Mouse (Mus musculus) lung, embryonic 14.5 days (tissue): ENCODE measurements around the gene Ghrhr. TPM values are rescaled to one million over a fixed set of nuclear protein-coding genes. Genes with fewer than 3 reads are reported as not detected.

Experiments used
- ATAC-seq: fragments of 200-750 bp; cut with Nextera tagmentation; 2 replicates; pipeline ENCODE4 v1.8.0; 2017; ENCODE audit warnings: mild to moderate bottlenecking, moderate TSS enrichment, moderate library complexity; ENCODE audit not compliant: insufficient read depth
- DNase-seq: peaks from one replicate; pipeline ENCODE4 v3.0.0-alpha.2; 2015
- H3K27ac ChIP-seq: fragments of 300-500 bp; sonication (generic); 2 replicates; pipeline ENCODE4 v1.5.1; 2014; ENCODE audit warnings: low read depth, mild to moderate bottlenecking, moderate library complexity
- H3K27me3 ChIP-seq: fragments of 300-500 bp; sonication (generic); 2 replicates; pipeline ENCODE4 v1.6.1; 2014; ENCODE audit warnings: low read length, control low read depth; ENCODE audit not compliant: insufficient read depth
- H3K36me3 ChIP-seq: fragments of 300-500 bp; sonication (generic); 2 replicates; pipeline ENCODE4 v1.6.1; 2014; ENCODE audit warnings: control low read depth; ENCODE audit not compliant: insufficient read depth
- H3K4me1 ChIP-seq: fragments of 300-500 bp; sonication (generic); 2 replicates; pipeline ENCODE4 v1.6.1; 2014; ENCODE audit warnings: antibody characterized with exemption, control low read depth; ENCODE audit not compliant: insufficient read depth
- H3K4me2 ChIP-seq: fragments of 300-500 bp; sonication (generic); 2 replicates; pipeline ENCODE4 v1.6.1; 2014; ENCODE audit warnings: mild to moderate bottlenecking
- H3K4me3 ChIP-seq: fragments of 300-500 bp; sonication (generic); 2 replicates; pipeline ENCODE4 v1.5.1; 2014; ENCODE audit warnings: low read depth, low read length
- H3K9ac ChIP-seq: fragments of 300-500 bp; sonication (generic); 2 replicates; pipeline ENCODE4 v1.6.1; 2014
- H3K9me3 ChIP-seq: fragments of 300-500 bp; sonication (generic); 2 replicates; pipeline ENCODE4 v1.6.1; 2016; ENCODE audit warnings: low read depth, low read length, control low read depth
- CTCF ChIP-seq: IDR thresholded peaks from 2 replicates; pipeline ENCODE4 v1.5.1; 2016; ENCODE audit warnings: antibody characterized with exemption, low read depth
- WGBS: fragments of 180-500 bp; shearing (Covaris S2); extraction: QIAGEN DNeasy Blood & Tissue Kit; methylation state at CpG from one replicate; pipeline ENCODE4 v1.1.7; 2014; 5-methylcytosine and 5-hydroxymethylcytosine counted together
- polyA plus RNA-seq: library from polyadenylated mRNA; unstranded; fragments of >200 nt; fragmentation: Nextera tagmentation; extraction: Ambion mirVana; gene quantifications from 2 replicates; pipeline ENCODE4 v1.2.1, GENCODE M21; 2014

Ghrhr gene
- polyA plus RNA-seq, 1 experiment from 2014 or later: not detected

- no peak for ATAC-seq
- no peak for TF ChIP-seq CTCF
- no peak for DNase-seq
These were observed 5.9 kb downstream of the Ghrhr start for GRCm38 (mm10) chr6:55381966-55382365.

DNA sequence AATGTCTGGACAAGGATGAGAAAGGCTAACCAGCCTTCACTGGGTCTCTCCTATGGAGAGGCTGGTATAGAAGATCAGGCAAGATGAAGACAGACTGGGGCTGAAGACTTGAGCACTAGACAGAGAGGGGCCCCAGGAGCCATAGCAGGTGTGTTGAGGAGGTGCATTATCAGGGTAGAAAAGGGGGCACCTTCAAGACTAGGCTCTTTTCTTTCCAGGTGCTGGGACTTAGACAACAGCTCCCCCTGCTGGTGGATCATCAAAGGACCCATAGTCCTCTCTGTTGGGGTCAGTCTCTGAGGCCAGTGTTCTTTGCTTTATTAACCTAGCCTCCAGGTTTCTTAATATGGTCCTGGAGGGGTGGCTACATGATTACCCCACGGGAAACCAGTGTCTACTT is 7.8 kb downstream of the Ghrhr start:
- 9% methylated on average over 1 of the region's 1 CpGs for WGBS
- peak; percentile 64; the same call in 1 of the 2 replicates for ATAC-seq
- H3K27me3 ChIP-seq: no peaks in the 10 kb centered on the region

More at GRCm38 (mm10) chr6:55381966-55382365, 5.9 kb downstream of the Ghrhr start:
- Histone ChIP-seq H3K9ac (no peak overlapping the region), H3K27ac (no peak overlapping the region), H3K4me1 (no peaks in the 10 kb centered on the region), H3K27me3 (no peaks in the 10 kb centered on the region), H3K9me3 (no peaks in the 10 kb centered on the region), H3K36me3 (no peaks in the 10 kb centered on the region), H3K4me2 (no peak overlapping the region), H3K4me3 (no peak overlapping the region)
- 80% methylated on average over 4 of the region's 4 CpGs for WGBS

DNA sequence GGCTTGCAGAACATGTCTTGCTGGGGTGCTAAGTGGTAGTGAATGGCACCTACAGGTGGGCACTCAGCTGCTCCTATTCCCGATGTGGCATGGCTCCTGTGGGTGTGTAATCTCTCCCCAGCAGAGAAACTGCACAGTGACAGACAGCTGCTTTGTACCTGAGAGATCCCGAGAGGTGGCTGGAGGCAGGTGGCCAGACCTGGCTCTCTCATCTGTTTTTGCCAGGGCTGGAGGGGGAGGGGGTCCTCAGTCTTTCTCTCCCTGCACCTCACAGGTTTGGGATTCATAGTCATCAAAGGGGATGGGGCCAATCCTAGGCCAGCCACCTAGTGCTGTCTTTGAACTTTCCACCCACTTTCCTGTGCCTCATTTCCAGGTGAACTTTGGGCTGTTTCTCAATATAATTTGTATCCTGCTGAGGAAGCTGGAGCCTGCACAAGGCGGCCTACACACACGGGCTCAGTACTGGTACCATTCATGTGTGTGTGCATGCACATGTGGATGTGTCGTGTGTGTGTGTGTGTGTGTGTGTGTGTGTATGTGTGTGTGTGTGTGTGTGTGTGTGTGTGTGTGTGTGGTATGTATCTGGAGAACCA is 8.4 kb downstream of the Ghrhr start:
- ATAC-seq: no peak
- no peak overlapping the region for H3K27ac ChIP-seq
- WGBS: 60% methylated on average over 5 of the region's 5 CpGs
- H3K4me3 ChIP-seq: no peak overlapping the region
- H3K4me1 ChIP-seq: no peaks in the 10 kb centered on the region
- no peaks in the 10 kb centered on the region for H3K27me3 ChIP-seq
- no peak for DNase-seq
- H3K9ac ChIP-seq: no peak overlapping the region
- H3K9me3 ChIP-seq: no peaks in the 10 kb centered on the region
- H3K36me3 ChIP-seq: no peaks in the 10 kb centered on the region
- H3K4me2 ChIP-seq: no peak overlapping the region
- no peak for TF ChIP-seq CTCF

More for the DNA sequence above, 7.8 kb downstream of the Ghrhr start:
- no peak overlapping the region for H3K9ac ChIP-seq
- no peak overlapping the region for H3K27ac ChIP-seq
- peak; percentile 80 for DNase-seq
- H3K4me1 ChIP-seq: no peaks in the 10 kb centered on the region
- H3K4me2 ChIP-seq: no peak overlapping the region
- peak; percentile 87 for TF ChIP-seq CTCF
- no peak overlapping the region for H3K4me3 ChIP-seq
- no peaks in the 10 kb centered on the region for H3K9me3 ChIP-seq
- no peaks in the 10 kb centered on the region for H3K36me3 ChIP-seq

DNA sequence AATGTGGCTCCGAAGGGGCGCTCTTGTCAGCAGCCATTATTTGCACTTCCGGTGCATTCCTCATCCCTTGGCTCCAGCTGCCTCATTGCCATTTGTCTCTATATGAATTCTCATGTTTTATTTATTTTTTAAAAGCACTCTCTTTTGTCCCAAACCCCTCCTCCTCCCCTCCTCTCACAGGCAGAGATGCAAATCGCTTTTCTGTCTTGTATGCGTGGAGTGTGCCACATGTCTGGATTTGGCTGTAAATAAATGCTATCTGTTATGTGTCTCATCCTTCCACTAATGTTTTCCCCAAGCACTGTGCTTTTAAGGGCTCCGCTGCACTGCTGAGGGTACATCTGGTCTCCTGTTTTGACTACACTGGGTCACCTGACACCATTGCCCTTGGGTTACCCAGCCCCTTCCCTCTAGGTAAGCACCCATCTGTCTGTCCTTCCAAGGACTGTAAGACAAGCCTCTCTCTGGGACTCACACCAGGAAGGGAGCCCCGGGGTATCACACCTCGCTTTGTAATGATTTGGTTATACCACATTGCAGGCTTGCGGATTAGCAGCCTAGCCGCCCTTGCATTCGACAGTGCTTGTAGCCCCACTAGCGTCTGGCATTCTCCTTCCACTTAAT is 12.6 kb downstream of the Ghrhr start:
- no peak for ATAC-seq
- H3K27me3 ChIP-seq: no peaks in the 10 kb centered on the region; the same call in 1 of the 2 replicates
- TF ChIP-seq CTCF: no peak

DNA sequence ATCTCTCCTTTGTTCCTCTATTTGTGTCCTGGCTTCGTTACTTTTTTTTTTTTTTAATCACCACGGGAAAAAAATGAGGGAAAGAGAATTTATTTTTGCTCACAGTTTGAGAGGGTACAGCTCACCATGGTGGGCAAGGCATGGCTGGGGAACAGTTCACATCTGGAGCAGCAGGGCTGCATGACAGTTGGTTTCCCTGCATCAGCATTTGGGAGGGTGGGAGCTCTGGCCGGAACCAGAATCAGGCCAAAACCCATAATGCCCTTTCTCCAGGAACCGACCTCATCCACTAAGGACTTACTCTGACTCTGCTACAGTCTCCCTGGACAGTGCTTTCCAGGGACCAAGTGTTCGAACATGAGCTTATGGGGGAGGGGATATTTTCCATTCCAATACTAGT is 13.2 kb downstream of the Ghrhr start:
- WGBS: 50% methylated on average over 5 of the region's 5 CpGs
- no peak overlapping the region for H3K4me2 ChIP-seq
- no peaks in the 10 kb centered on the region for H3K9me3 ChIP-seq
- DNase-seq: no peak
- no peaks in the 10 kb centered on the region for H3K36me3 ChIP-seq
- H3K4me3 ChIP-seq: no peak overlapping the region
- ATAC-seq: no peak
- no peaks in the 10 kb centered on the region; the same call in 1 of the 2 replicates for H3K27me3 ChIP-seq
- no peak for TF ChIP-seq CTCF
- no peaks in the 10 kb centered on the region for H3K4me1 ChIP-seq
- no peak overlapping the region for H3K9ac ChIP-seq
- H3K27ac ChIP-seq: no peak overlapping the region

More for the DNA sequence above, 12.6 kb downstream of the Ghrhr start:
- H3K9me3 ChIP-seq: no peaks in the 10 kb centered on the region
- H3K9ac ChIP-seq: no peak overlapping the region
- no peaks in the 10 kb centered on the region for H3K4me1 ChIP-seq
- no peak for DNase-seq
- no peak overlapping the region for H3K4me2 ChIP-seq
- 37% methylated on average over 12 of the region's 12 CpGs for WGBS
- no peaks in the 10 kb centered on the region for H3K36me3 ChIP-seq
- H3K4me3 ChIP-seq: no peak overlapping the region
- H3K27ac ChIP-seq: no peak overlapping the region

GRCm38 (mm10) chr6:55391814-55392213 is 15.7 kb downstream of the Ghrhr start:
- no peak overlapping the region for H3K27ac ChIP-seq
- no peak overlapping the region for H3K4me3 ChIP-seq
- H3K27me3 ChIP-seq: no peaks in the 10 kb centered on the region; the same call in 1 of the 2 replicates
- DNase-seq (no peak), ATAC-seq (no peak)
- no peak overlapping the region for H3K4me2 ChIP-seq
- 14% methylated on average over 4 of the region's 4 CpGs for WGBS
- H3K4me1 ChIP-seq: peaks cover 3% of the 10 kb centered on the region; the same call in 1 of the 2 replicates
- no peaks in the 10 kb centered on the region for H3K36me3 ChIP-seq
- TF ChIP-seq CTCF: no peak
- no peaks in the 10 kb centered on the region for H3K9me3 ChIP-seq
- H3K9ac ChIP-seq: no peak overlapping the region

- Histone ChIP-seq H3K9ac (no peak overlapping the region), H3K27me3 (no peaks in the 10 kb centered on the region; the same call in 1 of the 2 replicates), H3K4me1 (peaks cover 4% of the 10 kb centered on the region; the same call in 1 of the 2 replicates), H3K36me3 (no peaks in the 10 kb centered on the region), H3K27ac (no peak overlapping the region), H3K4me3 (no peak overlapping the region), H3K9me3 (no peaks in the 10 kb centered on the region), H3K4me2 (no peak overlapping the region)
- DNase-seq (peak; percentile 94), ATAC-seq (peak; percentile 21; the same call in 1 of the 2 replicates)
- WGBS: 7% methylated on average over 4 of the region's 4 CpGs
- peak; percentile 93 for TF ChIP-seq CTCF
These were observed 16.4 kb downstream of the Ghrhr start for GRCm38 (mm10) chr6:55392453-55392852.
